Mouse (Mus musculus) forebrain, embryonic 14.5 days (tissue): ENCODE measurements around the gene Nos1. TPM values are rescaled to one million over a fixed set of nuclear protein-coding genes. Genes with fewer than 3 reads are reported as not detected.

ENCODE experiments used
- ATAC-seq: fragments of 200-750 bp; cut with Nextera tagmentation; 2 replicates; pipeline ENCODE4 v1.8.0; 2017; ENCODE audit warnings: mild to moderate bottlenecking, moderate library complexity
- DNase-seq: peaks from one replicate; pipeline ENCODE4 v3.0.0-alpha.2; 2015; ENCODE audit warnings: low spot score
- H3K27ac ChIP-seq: fragments of 300-500 bp; sonication (generic); 2 replicates; pipeline ENCODE4 v1.5.1; 2014; ENCODE audit warnings: low read depth, mild to moderate bottlenecking, control low read depth, low read length, moderate library complexity
- H3K27me3 ChIP-seq: fragments of 300-500 bp; sonication (generic); replicated peaks from 2 replicates; pipeline ENCODE4 v1.6.1; 2014; ENCODE audit warnings: low read length, control low read depth, mixed read lengths; ENCODE audit not compliant: control insufficient read depth, insufficient read depth
- H3K36me3 ChIP-seq: fragments of 300-500 bp; sonication (generic); 2 replicates; pipeline ENCODE4 v1.6.1; 2014; ENCODE audit warnings: low read length, control low read depth; ENCODE audit not compliant: control insufficient read depth, insufficient read depth
- H3K4me1 ChIP-seq: fragments of 300-500 bp; sonication (generic); 2 replicates; pipeline ENCODE4 v1.6.1; 2014; ENCODE audit warnings: antibody characterized with exemption, low read length, control low read depth; ENCODE audit not compliant: control insufficient read depth, insufficient read depth
- H3K4me2 ChIP-seq: fragments of 300-500 bp; sonication (generic); 2 replicates; pipeline ENCODE4 v1.6.1; 2014; ENCODE audit warnings: mild to moderate bottlenecking, control low read depth, low read length
- H3K4me3 ChIP-seq: fragments of 300-500 bp; sonication (generic); 2 replicates; pipeline ENCODE4 v1.5.1; 2014; ENCODE audit warnings: low read depth, low read length, control low read depth
- H3K9ac ChIP-seq: fragments of 300-500 bp; sonication (generic); 2 replicates; pipeline ENCODE4 v1.6.1; 2014; ENCODE audit warnings: mild to moderate bottlenecking, low read length, control low read depth, moderate library complexity
- H3K9me3 ChIP-seq: fragments of 300-500 bp; sonication (generic); replicated peaks from 2 replicates; pipeline ENCODE4 v1.6.1; 2016; ENCODE audit warnings: low read length, control low read depth, mixed read lengths; ENCODE audit not compliant: control insufficient read depth
- WGBS: fragments of 180-500 bp; shearing (Covaris S2); extraction: QIAGEN DNeasy Blood & Tissue Kit; methylation state at CpG from one replicate; pipeline ENCODE4 v1.1.7; 2014; 5-methylcytosine and 5-hydroxymethylcytosine counted together
- polyA plus RNA-seq: library from polyadenylated mRNA; unstranded; fragments of >200 nt; fragmentation: Nextera tagmentation; extraction: Ambion mirVana; gene quantifications from 2 replicates; pipeline ENCODE4 v1.2.1, GENCODE M21; 2014

Nos1 gene
- 3.0 and 4.3 TPM in 2 replicates for polyA plus RNA-seq

GRCm38 (mm10) chr5:117780681-117781080, at the start of gene Nos1:
Nos1 (plus strand) TSS chr5:117781032.
- H3K4me1 ChIP-seq: no peaks in the 10 kb centered on the region
- H3K36me3 ChIP-seq: no peaks in the 10 kb centered on the region
- no peak within 1 kb of the TSS for H3K9ac ChIP-seq
- H3K4me2 ChIP-seq: no peak within 1 kb of the TSS
- no peaks in the 10 kb centered on the region for H3K9me3 ChIP-seq
- no peak within 1 kb of the TSS for H3K27ac ChIP-seq
- DNase-seq (no peak), ATAC-seq (no peak)
- H3K27me3 ChIP-seq: no peaks in the 10 kb centered on the region
- no peak within 1 kb of the TSS for H3K4me3 ChIP-seq
- 25% methylated on average over 10 of the region's 10 CpGs for WGBS

- DNase-seq (no peak), ATAC-seq (no peak)
- no peaks in the 10 kb centered on the region for H3K27me3 ChIP-seq
- H3K27ac ChIP-seq: no peak overlapping the region
- no peak overlapping the region for H3K4me2 ChIP-seq
- no peaks in the 10 kb centered on the region for H3K36me3 ChIP-seq
- H3K4me1 ChIP-seq: no peaks in the 10 kb centered on the region
- no peak overlapping the region for H3K4me3 ChIP-seq
- 50% methylated on average over 6 of the region's 6 CpGs for WGBS
- H3K9me3 ChIP-seq: no peaks in the 10 kb centered on the region
- no peak overlapping the region for H3K9ac ChIP-seq
Observed at GRCm38 (mm10) chr5:117731311-117731710, 49.5 kb upstream of the Nos1 start.

- ATAC-seq (no peak), DNase-seq (no peak)
- no peaks in the 10 kb centered on the region for H3K36me3 ChIP-seq
- H3K27ac ChIP-seq: no peak overlapping the region
- H3K27me3 ChIP-seq: no peaks in the 10 kb centered on the region
- H3K4me3 ChIP-seq: no peak overlapping the region
- H3K9me3 ChIP-seq: no peaks in the 10 kb centered on the region
- no peak overlapping the region for H3K9ac ChIP-seq
- 81% methylated on average over 11 of the region's 11 CpGs for WGBS
- H3K4me2 ChIP-seq: no peak overlapping the region
- H3K4me1 ChIP-seq: peaks cover 8% of the 10 kb centered on the region
Observed at GRCm38 (mm10) chr5:117744654-117745178, 36.1 kb upstream of the Nos1 start.

GRCm38 (mm10) chr5:117749353-117749752, 31.5 kb upstream of the Nos1 start:
- peaks cover 12% of the 10 kb centered on the region for H3K4me1 ChIP-seq
- no peaks in the 10 kb centered on the region for H3K9me3 ChIP-seq
- WGBS: 13% methylated on average over 5 of the region's 5 CpGs
- no peaks in the 10 kb centered on the region for H3K36me3 ChIP-seq
- no peaks in the 10 kb centered on the region for H3K27me3 ChIP-seq
- H3K4me2 ChIP-seq: no peak overlapping the region
- H3K4me3 ChIP-seq: no peak overlapping the region
- ATAC-seq (no peak), DNase-seq (peak; percentile 42)
- H3K27ac ChIP-seq: no peak overlapping the region
- no peak overlapping the region for H3K9ac ChIP-seq

- DNase-seq: peak; percentile 81
- WGBS: 3% methylated on average over 12 of the region's 12 CpGs
- no peak overlapping the region for H3K4me3 ChIP-seq
- peak; percentile 80 for ATAC-seq
- 0 out of 2 replicates have a peak, but pooled peaks cover 2% of the 10 kb centered on the region for H3K4me1 ChIP-seq
- peaks cover 4% of the 10 kb centered on the region; the same call in 1 of the 2 replicates for H3K36me3 ChIP-seq
- peak overlapping the region; percentile 33 for H3K27ac ChIP-seq
- H3K4me2 ChIP-seq: no peak overlapping the region
- H3K27me3 ChIP-seq: no peaks in the 10 kb centered on the region
- no peak overlapping the region for H3K9ac ChIP-seq
- no peaks in the 10 kb centered on the region for H3K9me3 ChIP-seq
Observed at GRCm38 (mm10) chr5:117757696-117758482, 22.9 kb upstream of the Nos1 start.

DNA sequence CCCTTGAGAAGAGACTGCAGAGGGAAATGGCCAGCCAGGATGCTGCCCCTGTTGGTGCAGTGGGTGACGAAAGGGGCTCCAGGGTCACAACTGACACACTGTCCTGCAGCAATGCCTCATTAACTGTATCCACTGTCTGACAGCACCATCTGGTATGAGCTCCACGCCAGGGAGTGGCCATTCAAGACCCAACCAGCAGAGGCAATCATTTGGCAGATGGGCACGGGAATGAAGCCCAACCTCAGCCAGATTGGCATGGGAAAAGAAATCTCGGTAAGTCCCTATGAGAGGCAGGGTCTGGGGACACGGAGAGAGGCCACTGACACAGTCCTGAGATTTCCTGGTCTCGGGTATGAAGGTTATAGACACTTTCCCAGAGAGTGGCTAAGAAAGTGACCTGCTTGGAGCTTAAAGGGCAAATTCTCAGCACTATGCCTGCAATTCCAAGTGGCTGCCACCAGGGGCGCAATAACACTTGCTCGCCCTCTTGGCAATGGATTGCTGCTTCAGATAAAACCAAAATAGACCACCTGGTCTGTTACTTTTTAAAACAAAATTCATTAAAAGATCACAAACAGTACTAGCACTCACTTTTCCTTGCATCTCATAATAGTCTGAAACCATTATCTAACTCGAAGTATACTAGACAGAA, 19.5 kb upstream of the Nos1 start:
- peaks cover 4% of the 10 kb centered on the region; the same call in 1 of the 2 replicates for H3K36me3 ChIP-seq
- H3K9me3 ChIP-seq: no peaks in the 10 kb centered on the region
- H3K27me3 ChIP-seq: no peaks in the 10 kb centered on the region
- no peak for DNase-seq
- H3K4me2 ChIP-seq: no peak overlapping the region
- ATAC-seq: no peak
- WGBS: 79% methylated on average over 9 of the region's 9 CpGs
- H3K4me1 ChIP-seq: 0 out of 2 replicates have a peak, but pooled peaks cover 2% of the 10 kb centered on the region
- H3K9ac ChIP-seq: no peak overlapping the region
- no peak overlapping the region for H3K4me3 ChIP-seq
- H3K27ac ChIP-seq: no peak overlapping the region

- WGBS: 83% methylated on average over 9 of the region's 9 CpGs
- Histone ChIP-seq H3K9ac (no peak overlapping the region), H3K27ac (no peak overlapping the region), H3K4me2 (no peak overlapping the region), H3K4me1 (no peaks in the 10 kb centered on the region), H3K36me3 (peaks cover 4% of the 10 kb centered on the region; the same call in 1 of the 2 replicates), H3K27me3 (no peaks in the 10 kb centered on the region), H3K4me3 (no peak overlapping the region), H3K9me3 (no peaks in the 10 kb centered on the region)
- DNase-seq (no peak), ATAC-seq (no peak)
Observed at GRCm38 (mm10) chr5:117764496-117764895, 16.3 kb upstream of the Nos1 start.

GRCm38 (mm10) chr5:117779175-117779574, 1.7 kb upstream of the Nos1 start:
- DNase-seq (no peak), ATAC-seq (no peak)
- H3K4me3 ChIP-seq: no peak overlapping the region
- no peaks in the 10 kb centered on the region for H3K27me3 ChIP-seq
- WGBS: 60% methylated on average over 11 of the region's 11 CpGs
- H3K4me2 ChIP-seq: no peak overlapping the region
- H3K9me3 ChIP-seq: no peaks in the 10 kb centered on the region
- no peak overlapping the region for H3K27ac ChIP-seq
- H3K36me3 ChIP-seq: no peaks in the 10 kb centered on the region
- H3K9ac ChIP-seq: no peak overlapping the region
- H3K4me1 ChIP-seq: no peaks in the 10 kb centered on the region

- WGBS: 62% methylated on average over 6 of the region's 6 CpGs
- Histone ChIP-seq H3K4me2 (no peak overlapping the region), H3K4me1 (no peaks in the 10 kb centered on the region), H3K9ac (no peak overlapping the region), H3K4me3 (no peak overlapping the region), H3K9me3 (no peaks in the 10 kb centered on the region), H3K36me3 (no peaks in the 10 kb centered on the region), H3K27me3 (no peaks in the 10 kb centered on the region), H3K27ac (no peak overlapping the region)
- DNase-seq (no peak), ATAC-seq (no peak)
Observed at GRCm38 (mm10) chr5:117781178-117781577, 346 bp downstream of the Nos1 start.
